Mouse (Mus musculus): ENCODE results near the gene Plekhm2. TPM values are rescaled to one million over a fixed set of nuclear protein-coding genes. Genes with fewer than 3 reads are reported as not detected.
A peak's percentile ranks its signal among the peaks of the same experiment; 100 is the strongest.

Plekhm2 gene
- total RNA-seq, 4 experiments from 2014 or later: 89.6 to 98.5 (median 95.2) TPM

- no peak for DNase-seq (ENCODE audit: low spot score in 2 of 2)
Observed at GRCm38 (mm10) chr4:141663122-141663931, 1.4 kb downstream of the Plekhm2 start.

- no peak for DNase-seq (ENCODE audit: low spot score in 2 of 2)
Observed at GRCm38 (mm10) chr4:141660884-141661283, 3.8 kb downstream of the Plekhm2 start.

GRCm38 (mm10) chr4:141659739-141660138 lies 5.0 kb downstream of the Plekhm2 start:
- no peak for DNase-seq (ENCODE audit: low spot score in 2 of 2)

- DNase-seq (ENCODE audit: low spot score in 2 of 2): no peak
Observed at GRCm38 (mm10) chr4:141658846-141659484, 5.7 kb downstream of the Plekhm2 start.

- DNase-seq (ENCODE audit: low spot score in 2 of 2): no peak
Observed at GRCm38 (mm10) chr4:141656932-141657331, 7.8 kb downstream of the Plekhm2 start.

GRCm38 (mm10) chr4:141655908-141656608 lies 8.6 kb downstream of the Plekhm2 start:
- DNase-seq (ENCODE audit: low spot score in 2 of 2): peak; percentile 48 to 57

- DNase-seq (ENCODE audit: low spot score in 2 of 2): no peak
Observed at GRCm38 (mm10) chr4:141654509-141654908, 10.2 kb downstream of the Plekhm2 start.

GRCm38 (mm10) chr4:141653813-141654212 lies 10.9 kb downstream of the Plekhm2 start:
- DNase-seq (ENCODE audit: low spot score in 2 of 2): no peak

GRCm38 (mm10) chr4:141653044-141653443 lies 11.7 kb downstream of the Plekhm2 start:
- DNase-seq (ENCODE audit: low spot score in 2 of 2): no peak

- DNase-seq (ENCODE audit: low spot score in 2 of 2): no peak
Observed at GRCm38 (mm10) chr4:141651944-141652343, 12.8 kb downstream of the Plekhm2 start.

- DNase-seq (ENCODE audit: low spot score in 2 of 2): no peak
Observed at GRCm38 (mm10) chr4:141651286-141651685, 13.4 kb downstream of the Plekhm2 start.

GRCm38 (mm10) chr4:141649244-141649643 lies 15.5 kb downstream of the Plekhm2 start:
- no peak for DNase-seq (ENCODE audit: low spot score in 2 of 2)

- no peak for DNase-seq (ENCODE audit: low spot score in 2 of 2)
Observed at GRCm38 (mm10) chr4:141648262-141648661, 16.4 kb downstream of the Plekhm2 start.

- DNase-seq (ENCODE audit: low spot score in 2 of 2): no peak
Observed at GRCm38 (mm10) chr4:141647187-141647586, 17.5 kb downstream of the Plekhm2 start.

- no peak for DNase-seq (ENCODE audit: low spot score in 2 of 2)
Observed at GRCm38 (mm10) chr4:141645988-141646387, 18.7 kb downstream of the Plekhm2 start.

- peak; percentile 55 to 61 for DNase-seq (ENCODE audit: low spot score in 2 of 2)
Observed at GRCm38 (mm10) chr4:141643118-141643855, 21.4 kb downstream of the Plekhm2 start.

- no peak for DNase-seq (ENCODE audit: low spot score in 2 of 2)
Observed at GRCm38 (mm10) chr4:141641961-141642811, 22.5 kb downstream of the Plekhm2 start.

GRCm38 (mm10) chr4:141641353-141641771 lies 23.3 kb downstream of the Plekhm2 start:
- no peak for DNase-seq (ENCODE audit: low spot score in 2 of 2)

GRCm38 (mm10) chr4:141639474-141639873 lies 25.2 kb downstream of the Plekhm2 start:
- no peak for DNase-seq (ENCODE audit: low spot score in 2 of 2)

GRCm38 (mm10) chr4:141636693-141637092 lies 28.0 kb downstream of the Plekhm2 start:
- no peak for DNase-seq (ENCODE audit: low spot score in 2 of 2)

Data from layer of hippocampus, adult 8-10 months (tissue).